Mouse (Mus musculus) embryonic facial prominence, embryonic 14.5 days (tissue): ENCODE measurements around the gene 6030458C11Rik. TPM values are rescaled to one million over a fixed set of nuclear protein-coding genes. Genes with fewer than 3 reads are reported as not detected.

ENCODE experiments used
- ATAC-seq: fragments of 200-750 bp; cut with Nextera tagmentation; 2 replicates; pipeline ENCODE4 v1.8.0; 2017; ENCODE audit warnings: low read depth, moderate number of reproducible peaks, moderate TSS enrichment
- DNase-seq: peaks from one replicate; pipeline ENCODE4 v3.0.0-alpha.2; 2015; ENCODE audit warnings: low spot score
- H3K27ac ChIP-seq: fragments of 300-500 bp; sonication (generic); replicated peaks from 2 replicates; pipeline ENCODE4 v1.5.1; 2014; ENCODE audit warnings: low read depth, mild to moderate bottlenecking, low read length, moderate library complexity
- H3K27me3 ChIP-seq: fragments of 300-500 bp; sonication (generic); replicated peaks from 2 replicates; pipeline ENCODE4 v1.6.1; 2014; ENCODE audit warnings: low read length; ENCODE audit not compliant: control insufficient read depth, insufficient read depth
- H3K36me3 ChIP-seq: fragments of 300-500 bp; sonication (generic); 2 replicates; pipeline ENCODE4 v1.6.1; 2014; ENCODE audit warnings: low read length, mixed read lengths; ENCODE audit not compliant: control insufficient read depth, insufficient read depth
- H3K4me1 ChIP-seq: fragments of 300-500 bp; sonication (generic); 2 replicates; pipeline ENCODE4 v1.6.1; 2014; ENCODE audit warnings: antibody characterized with exemption, low read length; ENCODE audit not compliant: control insufficient read depth, insufficient read depth
- H3K4me2 ChIP-seq: fragments of 300-500 bp; sonication (generic); 2 replicates; pipeline ENCODE4 v1.6.1; 2014; ENCODE audit warnings: low read depth, mild to moderate bottlenecking, low read length, moderate library complexity, mixed read lengths
- H3K4me3 ChIP-seq: fragments of 300-500 bp; sonication (generic); 2 replicates; pipeline ENCODE4 v1.5.1; 2014; ENCODE audit warnings: low read depth, mild to moderate bottlenecking, low read length
- H3K9ac ChIP-seq: fragments of 300-500 bp; sonication (generic); 2 replicates; pipeline ENCODE4 v1.6.1; 2014; ENCODE audit warnings: low read depth, mild to moderate bottlenecking, low read length, moderate library complexity, mixed read lengths
- H3K9me3 ChIP-seq: fragments of 300-500 bp; sonication (generic); 2 replicates; pipeline ENCODE4 v1.6.1; 2016; ENCODE audit warnings: low read length; ENCODE audit not compliant: control insufficient read depth
- WGBS: fragments of 180-500 bp; shearing (Covaris S2); extraction: QIAGEN DNeasy Blood & Tissue Kit; methylation state at CpG from one replicate; pipeline ENCODE4 v1.1.7; 2014; 5-methylcytosine and 5-hydroxymethylcytosine counted together
- polyA plus RNA-seq: library from polyadenylated mRNA; unstranded; fragments of >200 nt; fragmentation: Nextera tagmentation; extraction: Ambion mirVana; gene quantifications from 2 replicates; pipeline ENCODE4 v1.2.1, GENCODE M21; 2014

Gene 6030458C11Rik
- polyA plus RNA-seq, 1 experiment from 2014 or later: 20.6 TPM

DNA sequence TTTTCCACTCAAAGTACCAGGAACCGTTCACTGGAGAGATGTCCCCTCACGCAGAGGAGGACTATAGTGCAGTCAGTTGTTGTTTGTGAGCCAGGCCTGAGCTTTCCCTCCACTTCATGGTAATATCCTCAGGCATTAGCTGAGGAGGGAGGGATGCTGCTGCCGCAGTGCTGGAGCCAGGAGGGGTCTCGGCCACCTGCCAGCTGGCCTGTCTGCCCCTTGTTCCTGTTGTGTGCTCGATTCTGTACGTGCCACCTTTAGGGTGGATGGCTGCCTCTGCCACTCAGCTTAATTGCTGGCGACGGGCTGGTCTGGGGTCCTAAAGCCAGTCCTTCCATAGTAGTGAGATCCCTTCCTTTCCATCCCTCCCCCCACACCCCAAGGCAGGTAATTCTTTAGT, 29.0 kb upstream of the 6030458C11Rik start:
- WGBS: 87% methylated on average over 8 of the region's 8 CpGs
- no peak for ATAC-seq
- H3K36me3 ChIP-seq: peaks cover 95% of the 10 kb centered on the region

DNA sequence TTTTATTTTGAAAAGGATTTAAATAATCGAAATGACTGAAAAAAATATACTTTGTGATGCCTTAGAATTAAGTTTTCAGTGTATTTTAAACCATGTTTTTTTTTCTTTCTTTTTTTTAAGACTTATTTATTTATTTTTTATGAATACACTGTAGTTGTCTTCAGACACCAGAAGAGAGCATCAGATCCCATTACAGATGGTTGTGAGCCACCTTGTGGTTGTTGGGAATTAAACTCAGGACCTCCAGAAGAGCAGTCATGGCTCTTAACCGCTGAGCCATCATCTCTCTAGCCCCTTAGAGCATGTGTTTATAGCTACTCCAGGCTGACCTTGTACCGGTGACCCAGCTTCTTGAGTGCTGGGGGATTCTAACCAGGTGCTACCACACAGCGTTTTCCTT, 24.9 kb upstream of the 6030458C11Rik start:
- H3K4me1 ChIP-seq: no peaks in the 10 kb centered on the region
- no peaks in the 10 kb centered on the region for H3K9me3 ChIP-seq
- H3K27ac ChIP-seq: no peak overlapping the region
- H3K4me3 ChIP-seq: no peak overlapping the region
- 88% methylated on average over 4 of the region's 4 CpGs for WGBS
- H3K4me2 ChIP-seq: no peak overlapping the region
- ATAC-seq (no peak), DNase-seq (no peak)
- H3K9ac ChIP-seq: no peak overlapping the region
- peaks cover 95% of the 10 kb centered on the region for H3K36me3 ChIP-seq
- no peaks in the 10 kb centered on the region for H3K27me3 ChIP-seq

More for the DNA sequence above, 29.0 kb upstream of the 6030458C11Rik start:
- no peak overlapping the region for H3K4me3 ChIP-seq
- no peaks in the 10 kb centered on the region for H3K9me3 ChIP-seq
- H3K27me3 ChIP-seq: no peaks in the 10 kb centered on the region
- no peak for DNase-seq
- H3K27ac ChIP-seq: no peak overlapping the region
- no peaks in the 10 kb centered on the region for H3K4me1 ChIP-seq
- H3K4me2 ChIP-seq: no peak overlapping the region
- H3K9ac ChIP-seq: no peak overlapping the region

DNA sequence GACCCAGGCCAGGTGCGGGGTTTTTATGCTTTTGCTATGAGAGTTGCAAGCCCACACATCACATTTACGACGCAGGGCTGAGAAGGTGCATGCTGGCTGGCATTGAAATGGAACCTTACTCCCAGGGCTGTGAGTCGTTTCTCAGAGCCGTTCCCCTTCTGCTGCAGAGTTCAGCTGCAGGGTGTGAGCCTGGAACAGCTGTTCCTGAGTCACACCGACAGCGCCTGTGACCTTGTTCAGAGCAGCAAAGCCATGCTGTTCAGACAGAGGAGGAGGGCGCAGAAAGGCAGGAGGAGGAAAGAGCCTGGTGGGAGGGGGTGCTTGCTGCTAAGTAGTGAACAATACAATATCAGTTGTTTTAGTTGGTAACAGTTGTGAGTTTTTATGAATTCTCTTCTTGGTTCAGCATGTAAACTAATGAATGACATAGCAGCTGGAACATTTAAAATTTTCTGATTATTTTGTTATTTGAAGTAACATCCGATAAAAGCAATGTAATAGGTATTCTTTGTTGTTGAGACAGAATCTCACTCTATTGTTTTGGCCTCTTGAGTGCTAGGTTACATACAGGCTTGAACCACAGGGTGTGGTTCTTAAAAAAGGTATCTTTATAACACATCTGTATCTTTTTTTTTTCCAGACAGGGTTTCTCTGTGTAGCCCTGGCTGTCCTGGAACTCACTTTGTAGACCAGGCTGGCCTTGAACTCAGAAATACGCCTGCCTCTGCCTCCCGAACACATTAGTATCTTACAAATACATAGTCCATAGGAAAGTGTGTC, 23.9 kb upstream of the 6030458C11Rik start:
- Histone ChIP-seq H3K4me1 (no peaks in the 10 kb centered on the region), H3K9me3 (no peaks in the 10 kb centered on the region), H3K4me2 (no peak overlapping the region), H3K27ac (no peak overlapping the region), H3K9ac (no peak overlapping the region), H3K36me3 (peaks cover 95% of the 10 kb centered on the region), H3K27me3 (no peaks in the 10 kb centered on the region), H3K4me3 (no peak overlapping the region)
- ATAC-seq (peak; percentile 41; the same call in 1 of the 2 replicates), DNase-seq (peak; percentile 12)
- 87% methylated on average over 11 of the region's 11 CpGs for WGBS

DNA sequence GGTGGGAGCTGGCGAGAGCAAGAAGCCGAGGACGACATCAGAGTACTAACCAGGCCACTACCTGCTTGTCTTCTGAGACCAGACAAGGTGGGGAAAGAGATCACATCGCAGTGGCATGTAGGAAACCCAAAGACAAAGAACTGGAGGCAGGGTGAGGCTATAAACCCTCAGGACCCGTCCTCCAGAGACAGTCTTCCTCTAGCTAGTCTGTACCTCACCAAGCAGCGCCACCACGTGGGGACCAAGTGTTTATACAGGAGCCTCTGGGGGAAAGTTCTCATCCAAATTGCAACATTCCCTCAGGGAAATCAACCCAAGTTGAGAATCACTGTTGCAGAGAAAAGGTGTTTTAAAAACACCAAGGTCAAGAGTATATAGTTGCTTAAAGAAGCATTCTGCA, 18.4 kb upstream of the 6030458C11Rik start:
- no peak overlapping the region for H3K4me3 ChIP-seq
- H3K36me3 ChIP-seq: peaks cover 91% of the 10 kb centered on the region
- DNase-seq (peak; percentile 22), ATAC-seq (peak; percentile 58; the same call in 1 of the 2 replicates)
- no peak overlapping the region for H3K9ac ChIP-seq
- 81% methylated on average over 7 of the region's 7 CpGs for WGBS
- no peak overlapping the region for H3K4me2 ChIP-seq
- no peak overlapping the region for H3K27ac ChIP-seq
- no peaks in the 10 kb centered on the region for H3K4me1 ChIP-seq
- H3K27me3 ChIP-seq: no peaks in the 10 kb centered on the region
- H3K9me3 ChIP-seq: no peaks in the 10 kb centered on the region

DNA sequence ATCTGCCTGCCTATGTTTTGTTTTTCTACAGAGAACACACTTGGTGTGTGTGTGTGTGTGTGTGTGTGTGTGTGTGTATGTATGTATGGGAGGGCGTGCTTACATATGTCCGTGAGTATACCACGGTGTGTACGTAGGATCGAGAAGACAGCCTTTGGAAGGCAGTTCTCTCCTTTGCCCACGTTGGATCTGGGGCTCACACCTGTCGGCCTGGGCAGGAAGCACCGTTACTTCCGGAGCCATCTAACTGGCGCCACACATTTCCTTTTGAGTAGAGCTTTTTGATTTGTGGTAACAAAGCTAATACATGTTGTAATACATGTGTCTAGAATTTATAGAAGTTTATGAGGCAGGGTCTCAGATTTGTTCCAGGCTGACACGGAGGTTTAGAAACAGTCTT, 16.3 kb upstream of the 6030458C11Rik start:
- DNase-seq (no peak), ATAC-seq (no peak)
- H3K4me2 ChIP-seq: no peak overlapping the region
- no peaks in the 10 kb centered on the region for H3K9me3 ChIP-seq
- no peak overlapping the region for H3K27ac ChIP-seq
- no peaks in the 10 kb centered on the region for H3K27me3 ChIP-seq
- peaks cover 91% of the 10 kb centered on the region for H3K36me3 ChIP-seq
- 96% methylated on average over 11 of the region's 11 CpGs for WGBS
- H3K4me1 ChIP-seq: no peaks in the 10 kb centered on the region
- no peak overlapping the region for H3K4me3 ChIP-seq
- no peak overlapping the region for H3K9ac ChIP-seq

DNA sequence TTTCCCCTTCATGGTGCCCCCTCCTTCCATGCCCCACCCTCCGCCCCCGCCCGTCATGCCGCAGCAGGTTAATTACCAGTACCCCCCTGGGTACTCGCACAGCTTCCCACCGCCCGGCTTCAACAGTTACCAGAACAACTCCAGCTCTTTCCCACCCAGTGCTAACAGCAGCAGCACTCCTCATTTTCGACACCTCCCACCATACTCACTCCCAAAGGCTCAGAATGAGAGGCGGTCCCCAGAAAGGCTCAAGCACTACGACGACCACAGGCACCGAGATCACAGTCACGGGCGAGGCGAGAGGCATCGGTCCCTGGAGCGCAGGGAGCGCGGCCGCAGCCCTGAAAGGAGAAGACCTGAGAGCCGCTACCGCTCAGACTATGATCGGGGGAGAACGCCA, 9.8 kb upstream of the 6030458C11Rik start:
- peaks cover 70% of the 10 kb centered on the region for H3K36me3 ChIP-seq
- WGBS: 97% methylated on average over 24 of the region's 24 CpGs

DNA sequence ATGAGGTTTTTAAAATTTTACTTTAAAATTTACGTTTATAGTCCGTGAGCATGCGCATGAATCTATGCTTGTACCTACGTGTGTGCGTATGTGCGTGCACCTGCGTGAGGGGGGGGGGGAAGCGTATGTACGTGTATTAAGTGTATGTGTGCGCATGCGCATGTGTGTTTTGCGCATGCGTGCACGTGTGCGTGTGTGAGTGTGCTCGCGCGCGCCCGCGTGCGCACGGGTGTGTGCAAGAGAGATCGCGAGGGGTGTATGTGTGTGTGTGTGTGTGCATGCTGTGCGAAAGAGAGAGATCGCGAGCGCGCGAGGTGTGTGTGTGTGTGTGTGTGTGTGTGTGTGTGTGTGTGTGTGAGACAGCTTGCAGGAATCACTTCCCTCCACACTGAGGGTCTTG, 8.9 kb upstream of the 6030458C11Rik start:
- no peaks in the 10 kb centered on the region for H3K4me1 ChIP-seq
- H3K9ac ChIP-seq: no peak overlapping the region
- H3K4me3 ChIP-seq: no peak overlapping the region
- no peaks in the 10 kb centered on the region for H3K9me3 ChIP-seq
- no peak overlapping the region for H3K27ac ChIP-seq
- ATAC-seq (no peak), DNase-seq (no peak)
- H3K27me3 ChIP-seq: no peaks in the 10 kb centered on the region
- peaks cover 75% of the 10 kb centered on the region for H3K36me3 ChIP-seq
- WGBS: 98% methylated on average over 31 of the region's 31 CpGs
- no peak overlapping the region for H3K4me2 ChIP-seq

More for the DNA sequence above, 9.8 kb upstream of the 6030458C11Rik start:
- no peak for ATAC-seq
- H3K27ac ChIP-seq: no peak overlapping the region
- no peaks in the 10 kb centered on the region for H3K9me3 ChIP-seq
- no peak overlapping the region for H3K9ac ChIP-seq
- H3K4me2 ChIP-seq: no peak overlapping the region
- H3K4me1 ChIP-seq: no peaks in the 10 kb centered on the region
- H3K4me3 ChIP-seq: no peak overlapping the region
- DNase-seq: no peak
- H3K27me3 ChIP-seq: no peaks in the 10 kb centered on the region

DNA sequence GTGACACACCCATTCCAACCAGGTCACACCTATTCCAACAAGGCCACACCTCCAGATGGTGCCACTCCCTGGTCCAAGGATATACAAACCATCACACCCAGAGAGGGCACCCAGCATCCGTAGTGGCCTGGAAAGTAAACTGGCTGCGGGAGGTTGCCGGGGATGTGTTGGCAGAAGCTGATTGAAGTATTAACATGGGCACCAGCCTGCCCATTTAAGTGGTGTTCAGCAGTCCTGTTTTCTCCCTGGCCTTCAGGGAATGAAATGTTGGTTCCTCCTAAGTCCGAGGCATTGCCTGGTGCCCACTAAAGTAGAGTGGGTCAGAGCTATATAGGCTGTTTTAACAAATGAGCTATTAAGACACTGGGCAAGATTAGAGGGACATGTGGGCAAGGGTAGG, 8.2 kb upstream of the 6030458C11Rik start:
- H3K27ac ChIP-seq: no peak overlapping the region
- WGBS: 96% methylated on average over 4 of the region's 4 CpGs
- ATAC-seq: no peak
- peaks cover 75% of the 10 kb centered on the region for H3K36me3 ChIP-seq
- H3K4me1 ChIP-seq: no peaks in the 10 kb centered on the region
- H3K9ac ChIP-seq: no peak overlapping the region
- H3K9me3 ChIP-seq: no peaks in the 10 kb centered on the region
- DNase-seq: no peak
- H3K27me3 ChIP-seq: no peaks in the 10 kb centered on the region
- H3K4me3 ChIP-seq: no peak overlapping the region
- H3K4me2 ChIP-seq: no peak overlapping the region

DNA sequence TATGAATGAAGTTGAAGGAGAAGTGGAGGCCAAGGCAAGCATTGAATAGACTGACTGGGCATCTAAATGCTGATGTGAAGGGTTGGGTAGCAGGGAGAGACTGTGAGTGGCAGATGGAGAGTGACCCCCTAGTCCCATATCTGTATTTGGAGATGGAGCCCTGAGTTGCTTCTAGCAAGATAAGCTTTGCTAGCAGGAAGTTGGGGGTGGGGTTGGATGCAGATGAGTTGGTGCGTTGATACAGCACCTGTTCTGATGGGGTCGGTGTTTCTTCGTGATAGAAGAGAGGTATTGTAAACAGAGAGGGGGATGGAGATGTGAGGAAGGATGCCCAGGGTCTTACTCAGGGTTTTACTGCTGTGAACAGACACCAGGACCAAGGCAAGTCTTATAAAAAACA, 5.4 kb upstream of the 6030458C11Rik start:
- DNase-seq: no peak
- 88% methylated on average over 3 of the region's 3 CpGs for WGBS
- ATAC-seq: no peak
- Histone ChIP-seq H3K4me1 (peaks cover 11% of the 10 kb centered on the region), H3K4me2 (no peak overlapping the region), H3K4me3 (no peak overlapping the region), H3K9ac (no peak overlapping the region), H3K27me3 (no peaks in the 10 kb centered on the region), H3K27ac (no peak overlapping the region), H3K9me3 (no peaks in the 10 kb centered on the region), H3K36me3 (peaks cover 63% of the 10 kb centered on the region)
